Mouse (Mus musculus): ENCODE results near the gene S100a6.

Gene S100a6

GRCm38 (mm10) chr3:90600458-90601195 lies 12.1 kb upstream of the S100a6 start:
- DNase-seq (ENCODE audit: inconsistent ontology term), result peak; percentile 89

DNA sequence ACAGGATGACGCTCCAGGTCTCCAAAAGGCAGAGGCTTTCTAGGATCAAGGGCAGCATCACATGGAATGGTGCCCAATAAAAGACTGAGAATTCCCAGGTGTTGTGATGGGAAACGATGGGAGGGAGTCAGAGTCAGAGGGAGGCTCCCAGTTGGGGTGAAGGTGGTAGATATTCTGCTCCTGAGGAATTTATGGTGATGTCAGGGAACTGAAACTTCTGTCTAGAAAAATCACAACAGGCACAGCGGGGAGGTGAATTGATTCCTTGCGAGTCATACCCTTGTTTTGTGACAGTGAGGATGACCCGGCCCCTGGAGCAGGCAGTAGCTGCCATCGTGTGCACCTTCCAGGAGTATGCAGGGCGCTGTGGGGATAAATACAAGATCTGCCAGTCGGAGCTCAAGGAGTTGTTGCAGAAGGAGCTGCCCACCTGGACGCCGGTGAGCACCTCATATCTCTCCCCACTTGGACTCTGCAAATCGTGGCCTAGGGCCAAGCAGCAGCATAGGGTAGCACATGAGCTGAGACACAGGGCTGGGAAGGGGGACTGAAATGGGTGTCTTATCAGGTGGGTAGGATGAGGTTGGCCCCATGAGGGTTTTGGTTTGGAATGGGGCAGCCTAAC lies 11.1 kb upstream of the S100a6 start, which contains the start of gene Gm42674:
Gene Gm42674, plus strand, starts transcription at position 419 of the 625 bp plus-strand sequence.
- peak; percentile 86 for DNase-seq (ENCODE audit: inconsistent ontology term)

DNA sequence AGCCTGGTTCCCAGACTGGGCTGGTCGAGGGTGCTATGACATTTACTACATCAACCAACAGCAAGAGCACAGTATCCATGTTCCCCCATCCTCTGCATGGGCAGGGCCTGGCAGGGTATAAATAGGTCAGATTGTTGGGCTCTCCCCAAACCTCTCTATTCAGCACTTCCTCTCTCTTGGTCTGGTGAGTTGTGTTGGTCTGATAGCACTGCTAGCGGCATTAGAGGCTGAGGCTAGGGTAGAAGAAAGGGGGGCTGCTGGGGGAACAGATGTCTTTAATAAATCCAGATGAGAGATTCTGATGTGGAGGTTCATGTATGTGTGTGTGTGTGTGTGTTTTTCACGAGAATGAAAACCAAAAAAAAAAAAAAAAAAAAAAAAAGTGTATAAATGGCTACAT lies 9.1 kb upstream of the S100a6 start, which contains the start of gene S100a4:
Gene S100a4, plus strand, starts transcription at position 149 of the 400 bp plus-strand sequence.
- DNase-seq (ENCODE audit: inconsistent ontology term), result peak; percentile 70

DNA sequence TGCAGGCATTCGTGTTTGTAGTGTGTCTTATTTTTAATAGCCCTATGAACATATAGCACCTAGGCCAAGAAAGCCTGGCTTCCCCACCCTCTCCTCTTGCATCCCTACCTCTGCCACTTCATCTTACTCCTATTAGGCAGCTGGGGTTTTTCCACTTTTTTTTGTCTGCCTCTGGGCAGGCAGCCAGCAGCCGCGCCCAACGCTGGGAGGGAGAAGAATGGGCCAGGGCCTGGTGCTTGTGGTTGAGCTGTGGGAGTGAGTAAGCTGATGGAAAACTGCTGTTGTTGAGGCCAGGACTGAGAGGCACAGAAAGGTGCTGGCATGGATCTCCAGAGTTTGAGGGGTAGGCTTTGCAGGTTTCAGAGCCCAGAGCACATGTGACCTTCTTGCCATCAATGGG lies 8.3 kb upstream of the S100a6 start:
- peak; percentile 98 for DNase-seq (ENCODE audit: inconsistent ontology term)

GRCm38 (mm10) chr3:90605049-90605448 lies 7.6 kb upstream of the S100a6 start:
- no peak for DNase-seq (ENCODE audit: inconsistent ontology term)

DNA sequence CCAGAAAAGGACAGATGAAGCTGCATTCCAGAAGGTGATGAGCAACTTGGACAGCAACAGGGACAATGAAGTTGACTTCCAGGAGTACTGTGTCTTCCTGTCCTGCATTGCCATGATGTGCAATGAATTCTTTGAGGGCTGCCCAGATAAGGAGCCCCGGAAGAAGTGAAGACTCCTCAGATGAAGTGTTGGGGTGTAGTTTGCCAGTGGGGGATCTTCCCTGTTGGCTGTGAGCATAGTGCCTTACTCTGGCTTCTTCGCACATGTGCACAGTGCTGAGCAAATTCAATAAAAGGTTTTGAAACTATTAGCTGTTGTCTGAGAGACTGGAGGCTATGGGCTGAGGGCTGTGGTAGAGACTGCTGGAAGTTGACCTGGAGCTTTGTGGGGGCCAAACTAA lies 6.9 kb upstream of the S100a6 start:
- no peak for DNase-seq (ENCODE audit: inconsistent ontology term)

DNA sequence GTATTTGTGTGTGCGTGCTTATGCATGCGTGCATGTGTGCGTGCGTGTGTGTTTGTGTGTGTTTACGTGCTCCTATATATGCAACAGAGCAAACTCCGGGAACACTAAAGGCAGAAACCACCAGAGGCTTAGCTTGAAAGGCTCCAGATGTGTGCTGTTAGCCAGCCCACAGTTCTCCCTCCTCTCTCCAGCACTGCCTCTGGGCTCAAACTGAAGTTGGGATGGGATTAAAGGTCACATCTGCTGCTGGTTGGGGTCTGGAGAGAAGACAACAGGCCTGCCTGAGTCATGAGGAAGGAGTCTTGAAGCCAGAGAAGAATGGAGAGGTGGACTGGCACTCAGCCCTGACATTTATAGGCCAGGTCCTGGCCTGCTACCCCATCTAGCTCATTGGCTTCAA lies 6.5 kb upstream of the S100a6 start:
- DNase-seq (ENCODE audit: inconsistent ontology term), result no peak

DNA sequence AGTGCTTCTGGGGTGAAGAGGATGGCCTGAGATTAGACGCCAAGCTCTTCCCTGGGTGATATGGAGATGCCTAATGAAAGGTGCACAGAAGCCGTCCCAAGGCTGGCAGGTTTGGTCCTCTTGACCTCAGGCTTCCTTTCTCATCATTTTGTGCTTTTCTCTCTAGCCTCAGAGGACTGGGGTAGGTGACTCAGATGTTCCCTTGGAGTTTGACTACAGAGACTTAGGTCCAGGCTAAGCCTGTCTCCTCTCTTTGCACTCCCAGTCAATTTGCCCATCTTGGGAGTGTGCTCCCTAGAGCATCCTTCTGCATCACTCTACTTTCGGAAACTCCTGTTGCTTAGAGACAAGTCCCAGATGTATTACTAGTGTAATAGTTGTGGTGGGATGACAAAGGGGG lies 5.3 kb upstream of the S100a6 start:
- no peak for DNase-seq (ENCODE audit: inconsistent ontology term)

DNA sequence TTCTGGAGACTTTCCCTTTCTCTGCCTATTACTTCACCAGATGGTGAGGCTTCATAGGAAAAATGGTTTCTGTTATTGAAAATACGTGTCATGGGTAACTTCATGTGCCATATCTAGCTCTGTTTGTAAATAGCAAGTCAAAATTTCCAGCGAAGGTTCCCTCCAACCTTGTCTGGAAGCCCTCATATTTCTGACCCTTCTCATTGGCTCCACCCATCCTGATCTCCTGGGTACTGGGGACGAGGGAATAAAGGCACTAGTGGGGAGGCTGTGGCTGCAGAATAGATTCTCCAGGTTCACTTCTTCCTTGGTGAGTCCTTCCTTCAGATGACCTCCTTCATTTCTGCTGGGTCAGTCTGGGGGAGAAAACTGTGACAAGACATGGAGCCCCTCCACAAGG lies 4.5 kb upstream of the S100a6 start, which contains the start of gene S100a5:
Gene S100a5, plus strand, starts transcription at position 301 of the 400 bp plus-strand sequence.
- no peak for DNase-seq (ENCODE audit: inconsistent ontology term)

- no peak for DNase-seq (ENCODE audit: inconsistent ontology term)
These were observed 3.6 kb upstream of the S100a6 start for GRCm38 (mm10) chr3:90609102-90609501.

- DNase-seq (ENCODE audit: inconsistent ontology term), result no peak
These were observed 1.2 kb upstream of the S100a6 start for GRCm38 (mm10) chr3:90611494-90611893.

GRCm38 (mm10) chr3:90612061-90612460 lies 621 bp upstream of the S100a6 start:
- peak; percentile 87 for DNase-seq (ENCODE audit: inconsistent ontology term)

GRCm38 (mm10) chr3:90613461-90614147 lies 922 bp downstream of the S100a6 start:
- DNase-seq (ENCODE audit: inconsistent ontology term), result no peak

- DNase-seq (ENCODE audit: inconsistent ontology term), result no peak
These were observed 1.5 kb downstream of the S100a6 start for GRCm38 (mm10) chr3:90614148-90614530.

DNA sequence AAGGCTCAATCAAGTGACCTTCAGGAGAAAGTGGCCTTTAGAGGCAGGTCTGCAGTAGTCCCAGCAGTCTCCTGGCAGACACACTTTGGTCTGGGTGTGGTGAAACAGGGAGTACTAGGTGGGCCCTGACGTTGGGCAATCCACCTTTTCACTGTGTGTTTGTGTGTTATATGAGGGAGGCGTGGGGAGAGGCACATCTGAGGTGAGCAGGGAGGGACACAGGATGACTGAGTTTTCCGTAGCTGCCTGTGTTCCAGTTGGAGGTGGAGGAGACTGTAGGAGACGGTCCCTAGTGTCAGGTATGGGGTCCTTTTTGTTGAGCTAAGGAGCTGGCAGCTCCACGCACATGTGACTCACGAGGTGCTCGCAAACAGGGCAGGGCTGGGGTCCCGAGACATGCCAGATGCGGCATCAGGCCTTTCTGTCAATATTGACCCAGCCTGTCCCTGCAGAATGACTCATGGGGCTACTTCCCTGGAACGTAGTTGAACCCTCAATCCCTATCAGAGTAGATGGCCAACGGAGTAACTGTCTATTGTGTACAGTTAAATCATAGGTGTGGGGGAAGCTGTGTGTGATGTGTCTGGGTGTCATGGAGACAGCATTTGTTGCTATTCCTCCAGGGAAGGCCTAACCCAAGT lies 2.0 kb downstream of the S100a6 start:
- no peak for DNase-seq (ENCODE audit: inconsistent ontology term)

DNA sequence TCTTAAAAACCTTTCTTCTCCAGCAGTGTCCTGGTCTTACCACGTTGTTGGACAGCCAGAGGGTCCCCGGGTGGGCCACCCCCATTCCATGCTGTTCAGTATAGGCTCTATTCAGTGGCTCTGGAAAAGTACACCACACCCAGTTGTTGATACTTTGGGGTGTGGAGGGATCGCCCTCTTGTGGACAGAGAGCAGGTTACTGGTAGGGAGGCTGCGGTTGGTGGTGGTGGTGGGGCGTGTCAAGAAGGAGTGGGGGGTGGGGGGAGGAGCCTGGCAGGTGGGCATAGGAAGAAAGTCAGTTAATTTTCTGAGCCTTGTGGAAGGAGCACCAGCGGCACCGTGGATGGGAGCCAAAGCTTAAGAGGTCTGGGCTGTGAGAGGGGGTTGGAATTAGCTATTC lies 2.7 kb downstream of the S100a6 start:
- DNase-seq (ENCODE audit: inconsistent ontology term), result peak; percentile 85

- DNase-seq (ENCODE audit: inconsistent ontology term), result no peak
These were observed 3.2 kb downstream of the S100a6 start for GRCm38 (mm10) chr3:90615911-90616310.

GRCm38 (mm10) chr3:90617586-90617985 lies 4.9 kb downstream of the S100a6 start:
- DNase-seq (ENCODE audit: inconsistent ontology term), result no peak

DNA sequence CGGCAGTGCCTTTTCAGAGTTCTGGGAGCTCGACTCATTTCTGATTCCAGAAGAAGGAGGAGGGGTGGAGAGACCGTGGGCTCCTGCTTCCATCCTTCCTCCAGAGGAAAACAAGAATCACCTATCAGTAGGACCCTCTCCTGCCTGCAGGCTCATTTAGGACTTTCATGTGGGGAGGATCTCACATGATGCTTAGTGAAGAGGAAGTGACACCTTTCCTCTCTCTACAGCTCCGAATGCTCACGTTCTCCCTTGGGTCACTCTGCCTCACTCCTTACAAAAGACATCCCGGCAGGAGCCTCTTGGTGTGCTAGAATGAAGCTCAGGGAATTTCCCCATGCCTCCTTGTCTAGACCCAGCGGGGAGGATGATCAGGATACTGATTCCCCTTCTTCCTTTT lies 8.9 kb downstream of the S100a6 start:
- DNase-seq (ENCODE audit: inconsistent ontology term), result no peak

GRCm38 (mm10) chr3:90623435-90624071 lies 10.9 kb downstream of the S100a6 start:
- peak; percentile 67 for DNase-seq (ENCODE audit: inconsistent ontology term)

GRCm38 (mm10) chr3:90625496-90625895 lies 12.8 kb downstream of the S100a6 start:
- no peak for DNase-seq (ENCODE audit: inconsistent ontology term)

Measured in Muller cell, postnatal 12 days (primary cell).